Mouse (Mus musculus) limb, embryonic 14.5 days (tissue): ENCODE measurements around the gene Gsg1l2. TPM values are rescaled to one million over a fixed set of nuclear protein-coding genes. Genes with fewer than 3 reads are reported as not detected.

Experiments used
- ATAC-seq: fragments of 200-750 bp; cut with Nextera tagmentation; 2 replicates; pipeline ENCODE4 v1.8.0; 2017; ENCODE audit warnings: low read depth, moderate number of reproducible peaks, moderate TSS enrichment; ENCODE audit not compliant: low FRiP score
- DNase-seq: peaks from one replicate; pipeline ENCODE4 v3.0.0-alpha.2; 2015; ENCODE audit warnings: low spot score
- H3K27ac ChIP-seq: fragments of 300-500 bp; sonication (generic); replicated peaks from 2 replicates; pipeline ENCODE4 v1.5.1; 2014; ENCODE audit warnings: low read depth, mild to moderate bottlenecking, low read length, moderate library complexity, mixed read lengths
- H3K27me3 ChIP-seq: fragments of 300-500 bp; sonication (generic); 2 replicates; pipeline ENCODE4 v1.6.1; 2014; ENCODE audit warnings: low read length, mixed read lengths; ENCODE audit not compliant: control insufficient read depth, insufficient read depth
- H3K36me3 ChIP-seq: fragments of 300-500 bp; sonication (generic); 2 replicates; pipeline ENCODE4 v1.6.1; 2014; ENCODE audit warnings: mild to moderate bottlenecking, low read length, moderate library complexity, mixed read lengths; ENCODE audit not compliant: control insufficient read depth, insufficient read depth
- H3K4me1 ChIP-seq: fragments of 300-500 bp; sonication (generic); 2 replicates; pipeline ENCODE4 v1.6.1; 2014; ENCODE audit warnings: antibody characterized with exemption, low read length, mixed read lengths; ENCODE audit not compliant: control insufficient read depth, insufficient read depth
- H3K4me2 ChIP-seq: fragments of 300-500 bp; sonication (generic); replicated peaks from 2 replicates; pipeline ENCODE4 v1.6.1; 2014; ENCODE audit warnings: low read depth, mild to moderate bottlenecking, low read length, moderate library complexity; ENCODE audit not compliant: severe bottlenecking
- H3K4me3 ChIP-seq: fragments of 300-500 bp; sonication (generic); replicated peaks from 2 replicates; pipeline ENCODE4 v1.5.1; 2014; ENCODE audit warnings: low read length
- H3K9ac ChIP-seq: fragments of 300-500 bp; sonication (generic); 2 replicates; pipeline ENCODE4 v1.6.1; 2014; ENCODE audit warnings: mild to moderate bottlenecking, low read depth, low read length, moderate library complexity; ENCODE audit not compliant: severe bottlenecking
- H3K9me3 ChIP-seq: fragments of 300-500 bp; sonication (generic); 2 replicates; pipeline ENCODE4 v1.6.1; 2016; ENCODE audit warnings: low read length; ENCODE audit not compliant: control insufficient read depth
- POLR2A ChIP-seq: fragments of 200-500 bp; IDR thresholded peaks from 2 replicates; pipeline ENCODE4 v1.8.0; 2012; ENCODE audit warnings: inconsistent platforms, mild to moderate bottlenecking, moderate library complexity, borderline replicate concordance; ENCODE audit not compliant: insufficient read depth, insufficient read length; ENCODE audit errors: extremely low read depth
- WGBS: fragments of 180-500 bp; shearing (Covaris S2); extraction: QIAGEN DNeasy Blood & Tissue Kit; methylation state at CpG from one replicate; pipeline ENCODE4 v1.1.7; 2014; 5-methylcytosine and 5-hydroxymethylcytosine counted together
- polyA plus RNA-seq, 2 experiments: library from polyadenylated mRNA; depleted of rRNA in 1 of 2; stranded (reverse) in 1 of 2; unstranded in 1 of 2; fragments of >200 nt; fragmentation: Nextera tagmentation in 1 of 2; extraction: Ambion mirVana in 1 of 2; gene quantifications; 2 replicates each; pipeline versions ENCODE4 v1.2.1 to v1.2.3; 2012 to 2014

Gsg1l2 gene
- polyA plus RNA-seq, 2 experiments: not detected

- Histone ChIP-seq H3K27me3 (no peaks in the 10 kb centered on the region), H3K9me3 (no peaks in the 10 kb centered on the region), H3K36me3 (no peaks in the 10 kb centered on the region), H3K4me1 (no peaks in the 10 kb centered on the region), H3K9ac (no peak overlapping the region), H3K27ac (no peak overlapping the region), H3K4me2 (no peak overlapping the region), H3K4me3 (no peak overlapping the region)
- no peak for ATAC-seq
- DNase-seq: no peak
- 83% methylated on average over 6 of the region's 6 CpGs for WGBS
- no peak for TF ChIP-seq POLR2A
These were observed 36.1 kb upstream of the Gsg1l2 start for GRCm38 (mm10) chr11:67738345-67738744.

DNA sequence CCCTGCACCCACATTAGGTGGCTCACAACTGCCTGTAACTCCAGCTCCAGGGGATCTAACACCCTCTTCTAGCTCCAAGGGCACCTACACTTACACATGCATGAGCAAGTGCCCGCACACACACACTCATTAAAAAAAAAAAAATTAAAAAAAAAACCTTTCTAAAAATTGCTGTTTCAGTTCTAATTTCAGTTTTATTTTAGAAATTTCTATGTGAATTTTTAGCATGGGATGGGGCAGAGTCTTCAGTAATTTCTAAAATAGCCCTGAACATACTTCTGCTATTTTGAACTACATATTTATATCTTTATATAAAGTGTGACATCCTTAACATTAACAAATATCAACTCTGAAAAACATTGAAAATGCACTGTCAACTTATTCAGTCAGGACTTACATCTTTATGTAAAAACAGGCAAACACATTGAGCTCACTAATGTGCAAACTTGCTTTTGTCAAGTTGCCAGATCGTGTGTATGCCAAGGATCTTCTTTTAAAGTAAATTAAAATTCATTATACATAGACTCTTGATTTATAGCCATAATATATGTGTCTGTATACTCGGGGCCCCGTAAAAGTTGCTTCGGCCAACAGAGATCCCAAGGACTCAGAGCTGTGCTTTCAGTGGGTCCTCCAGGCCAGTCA is 35.4 kb upstream of the Gsg1l2 start:
- no peaks in the 10 kb centered on the region for H3K4me1 ChIP-seq
- 70% methylated on average over 5 of the region's 5 CpGs for WGBS
- no peak for TF ChIP-seq POLR2A
- H3K36me3 ChIP-seq: no peaks in the 10 kb centered on the region
- H3K27me3 ChIP-seq: no peaks in the 10 kb centered on the region
- no peak overlapping the region for H3K27ac ChIP-seq
- no peak for ATAC-seq
- H3K9me3 ChIP-seq: no peaks in the 10 kb centered on the region
- no peak overlapping the region for H3K4me3 ChIP-seq
- no peak overlapping the region for H3K9ac ChIP-seq
- no peak overlapping the region for H3K4me2 ChIP-seq
- DNase-seq: no peak

DNA sequence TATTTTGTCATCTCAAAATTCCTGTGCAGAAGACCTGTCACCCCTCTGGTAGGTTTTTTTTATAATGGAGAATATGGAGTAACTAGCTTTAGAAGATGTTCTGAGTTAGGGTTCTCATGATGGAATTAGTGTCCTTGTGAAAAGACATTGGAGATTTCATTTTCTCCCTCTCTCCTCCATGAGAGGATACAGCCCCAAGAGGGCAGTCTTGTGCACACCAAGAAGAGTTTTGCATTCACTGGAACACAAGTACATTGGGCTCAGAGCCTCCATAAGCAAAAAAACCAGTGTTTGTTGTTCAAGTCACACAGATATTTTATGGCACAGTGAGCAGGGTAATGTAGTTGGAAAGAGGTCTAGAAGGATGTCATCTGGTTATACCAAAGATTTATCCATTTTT is 32.8 kb upstream of the Gsg1l2 start:
- H3K9ac ChIP-seq: no peak overlapping the region
- no peak overlapping the region for H3K4me2 ChIP-seq
- H3K27me3 ChIP-seq: no peaks in the 10 kb centered on the region
- H3K4me3 ChIP-seq: no peak overlapping the region
- no peaks in the 10 kb centered on the region for H3K9me3 ChIP-seq
- no peaks in the 10 kb centered on the region for H3K4me1 ChIP-seq
- ATAC-seq (no peak), DNase-seq (no peak)
- no peak overlapping the region for H3K27ac ChIP-seq
- no peaks in the 10 kb centered on the region for H3K36me3 ChIP-seq
- no peak for TF ChIP-seq POLR2A

DNA sequence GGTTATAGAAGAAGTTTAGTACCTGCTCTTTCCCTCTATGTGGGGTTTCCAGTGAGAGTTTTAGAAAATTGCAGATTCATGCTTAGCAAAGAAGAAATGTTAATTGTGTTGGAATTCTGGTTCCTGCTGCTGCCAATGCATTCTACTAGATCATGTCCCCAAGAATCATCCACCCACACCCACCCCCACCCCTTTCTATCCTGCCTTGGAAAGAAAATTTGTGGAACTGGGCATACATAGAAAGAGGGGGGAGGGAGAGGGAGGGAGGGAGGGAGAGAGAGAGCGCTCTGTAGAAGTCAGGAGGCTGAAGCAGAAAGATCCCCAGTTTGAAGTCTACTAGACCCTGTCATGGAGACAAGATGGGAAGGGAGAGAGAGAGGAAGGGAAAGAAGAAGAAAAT is 18.1 kb upstream of the Gsg1l2 start:
- ATAC-seq: no peak
- 95% methylated on average over 1 of the region's 1 CpGs for WGBS
- no peaks in the 10 kb centered on the region for H3K4me1 ChIP-seq
- TF ChIP-seq POLR2A: no peak
- DNase-seq: no peak
- H3K9ac ChIP-seq: no peak overlapping the region
- H3K4me3 ChIP-seq: no peak overlapping the region
- no peaks in the 10 kb centered on the region for H3K36me3 ChIP-seq
- no peaks in the 10 kb centered on the region for H3K9me3 ChIP-seq
- H3K4me2 ChIP-seq: no peak overlapping the region
- H3K27me3 ChIP-seq: no peaks in the 10 kb centered on the region
- H3K27ac ChIP-seq: no peak overlapping the region

DNA sequence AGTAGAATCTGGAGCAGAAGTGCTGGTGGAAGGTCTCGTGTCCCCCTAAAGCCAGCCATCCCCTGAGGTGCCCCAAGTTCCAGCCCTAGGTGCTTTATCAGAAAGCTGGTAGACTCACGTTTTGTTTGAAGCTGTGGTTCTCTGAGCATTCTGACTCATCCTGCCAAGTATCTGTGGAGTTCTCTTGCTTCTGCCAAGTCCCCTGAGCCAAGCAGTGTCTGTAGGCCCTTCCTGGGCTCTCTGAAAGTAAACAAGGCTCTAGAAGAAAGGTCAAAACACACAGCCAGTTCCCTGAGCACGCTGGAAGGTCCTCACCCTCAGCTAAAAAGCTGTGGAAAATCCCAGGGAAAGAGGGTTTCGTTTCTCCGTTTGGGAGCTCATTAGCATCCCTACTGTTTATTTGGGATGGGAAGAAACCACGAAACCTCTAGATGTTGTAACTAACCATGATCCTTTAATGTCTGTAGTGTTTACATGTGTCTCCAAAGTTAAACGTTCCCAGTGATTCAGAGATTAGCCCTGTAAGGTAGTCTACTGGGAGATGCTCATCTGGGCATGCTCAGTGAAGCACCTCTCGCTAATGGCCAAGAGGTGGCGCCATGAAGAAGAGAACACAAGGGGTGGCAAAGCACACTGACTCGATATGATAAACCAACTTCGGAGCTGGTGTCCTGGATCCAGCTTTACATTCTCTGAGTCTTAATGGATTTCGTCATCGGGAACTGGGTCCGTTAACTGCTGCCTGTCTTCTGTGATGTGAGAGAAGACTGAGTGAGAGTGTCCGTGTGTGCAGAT is 16.8 kb upstream of the Gsg1l2 start:
- no peak for TF ChIP-seq POLR2A
- DNase-seq: no peak
- no peak overlapping the region for H3K9ac ChIP-seq
- H3K27ac ChIP-seq: no peak overlapping the region
- no peaks in the 10 kb centered on the region for H3K4me1 ChIP-seq
- ATAC-seq: no peak
- no peak overlapping the region for H3K4me2 ChIP-seq
- no peaks in the 10 kb centered on the region for H3K27me3 ChIP-seq
- no peak overlapping the region for H3K4me3 ChIP-seq
- H3K9me3 ChIP-seq: no peaks in the 10 kb centered on the region
- H3K36me3 ChIP-seq: no peaks in the 10 kb centered on the region
- WGBS: 70% methylated on average over 15 of the region's 15 CpGs
